Mouse (Mus musculus) ES-Bruce4 (cell line): ENCODE data around the gene Kif26b. TPM values are rescaled to one million over a fixed set of nuclear protein-coding genes. Genes with fewer than 3 reads are reported as not detected.

Experiments used
- H3K27ac ChIP-seq: 2 replicates; pipeline ENCODE4 v1.5.1; 2012; ENCODE audit warnings: low read length, inconsistent platforms; ENCODE audit not compliant: insufficient read depth
- H3K27me3 ChIP-seq: 2 replicates; pipeline ENCODE4 v1.6.1; 2012; ENCODE audit warnings: mild to moderate bottlenecking, low read length, inconsistent platforms; ENCODE audit not compliant: control insufficient read depth, poor library complexity, insufficient read depth, severe bottlenecking
- H3K36me3 ChIP-seq: 2 replicates; pipeline ENCODE4 v1.6.1; 2012; ENCODE audit warnings: inconsistent platforms, mild to moderate bottlenecking, low read length, moderate library complexity; ENCODE audit not compliant: control insufficient read depth, poor library complexity, insufficient read depth, severe bottlenecking
- H3K4me1 ChIP-seq: one replicate; pipeline ENCODE4 v1.8.1; 2011; ENCODE audit warnings: low read length; ENCODE audit not compliant: control insufficient read depth, insufficient read depth
- H3K4me3 ChIP-seq: 2 replicates; pipeline ENCODE4 v1.5.1; 2011; ENCODE audit warnings: low read depth, mild to moderate bottlenecking, low read length
- H3K9ac ChIP-seq: 2 replicates; pipeline ENCODE4 v1.6.1; 2012; ENCODE audit warnings: low read depth, mild to moderate bottlenecking, inconsistent platforms; ENCODE audit not compliant: poor library complexity, severe bottlenecking
- H3K9me3 ChIP-seq: replicated peaks from 2 replicates; pipeline ENCODE4 v1.6.1; 2012; ENCODE audit warnings: mild to moderate bottlenecking, low read length, inconsistent platforms; ENCODE audit not compliant: control insufficient read depth, poor library complexity, insufficient read depth, severe bottlenecking
- CTCF ChIP-seq: IDR thresholded peaks from one replicate; pipeline ENCODE4 v1.8.1; 2011; ENCODE audit warnings: low read depth, low read length
- EP300 ChIP-seq: IDR thresholded peaks from 2 replicates; pipeline ENCODE4 v1.6.1; 2011; ENCODE audit warnings: low read depth, low read length; ENCODE audit not compliant: insufficient read depth
- POLR2A ChIP-seq: IDR thresholded peaks from one replicate; pipeline ENCODE4 v1.8.1; 2011; ENCODE audit warnings: low read length; ENCODE audit not compliant: insufficient read depth
- polyA plus RNA-seq: library from polyadenylated mRNA; stranded (reverse); fragments of >200 nt; gene quantifications from 2 replicates; pipeline ENCODE4 v1.2.4, GENCODE M21; 2011; ENCODE audit warnings: low read depth; ENCODE audit not compliant: missing spikeins, insufficient read depth, insufficient read length

Gene Kif26b
- polyA plus RNA-seq, 1 experiment: 0.31 TPM

DNA sequence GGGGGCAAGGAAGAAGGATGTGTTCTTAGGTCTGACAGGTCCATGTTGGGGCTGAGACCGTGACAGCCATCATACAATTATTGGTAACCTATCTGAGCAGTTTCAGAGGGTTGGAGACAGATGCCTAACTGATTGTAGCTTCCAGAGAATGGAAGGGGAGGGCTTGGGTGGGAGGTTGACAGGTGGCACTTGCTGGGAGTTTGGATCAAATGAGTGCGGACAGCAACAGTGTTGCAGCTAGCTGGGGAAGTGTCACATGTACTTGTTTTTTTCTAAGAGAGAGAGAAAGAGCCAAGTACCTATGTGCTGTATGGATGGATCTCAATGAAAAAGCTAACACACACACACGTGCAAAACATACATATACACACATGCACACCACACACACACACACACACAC lies 291.2 kb downstream of the Kif26b start:
- no peaks in the 10 kb centered on the region for H3K27me3 ChIP-seq
- no peaks in the 10 kb centered on the region for H3K4me1 ChIP-seq
- no peak overlapping the region for H3K4me3 ChIP-seq
- H3K36me3 ChIP-seq: no peaks in the 10 kb centered on the region
- H3K9me3 ChIP-seq: no peaks in the 10 kb centered on the region
- TF ChIP-seq EP300 (no peak), CTCF (no peak), POLR2A (no peak)
- H3K9ac ChIP-seq: no peak overlapping the region
- no peak overlapping the region for H3K27ac ChIP-seq

- no peaks in the 10 kb centered on the region for H3K36me3 ChIP-seq
- H3K9me3 ChIP-seq: no peaks in the 10 kb centered on the region
- no peak for TF ChIP-seq CTCF
- TF ChIP-seq POLR2A: no peak
- TF ChIP-seq EP300: no peak
- no peak overlapping the region for H3K27ac ChIP-seq
- H3K4me1 ChIP-seq: no peaks in the 10 kb centered on the region
- H3K4me3 ChIP-seq: no peak overlapping the region
- no peaks in the 10 kb centered on the region for H3K27me3 ChIP-seq
- no peak overlapping the region for H3K9ac ChIP-seq
Measured at GRCm38 (mm10) chr1:178820556-178821435, 291.9 kb downstream of the Kif26b start.

GRCm38 (mm10) chr1:178824871-178825270 lies 295.9 kb downstream of the Kif26b start:
- TF ChIP-seq EP300 (no peak), CTCF (no peak), POLR2A (no peak)
- no peaks in the 10 kb centered on the region for H3K27me3 ChIP-seq
- no peaks in the 10 kb centered on the region for H3K9me3 ChIP-seq
- no peak overlapping the region for H3K4me3 ChIP-seq
- no peak overlapping the region for H3K27ac ChIP-seq
- no peak overlapping the region for H3K9ac ChIP-seq
- no peaks in the 10 kb centered on the region for H3K4me1 ChIP-seq
- no peaks in the 10 kb centered on the region for H3K36me3 ChIP-seq

GRCm38 (mm10) chr1:178827223-178827622 lies 298.3 kb downstream of the Kif26b start:
- TF ChIP-seq EP300 (no peak), CTCF (no peak), POLR2A (no peak)
- no peaks in the 10 kb centered on the region for H3K4me1 ChIP-seq
- H3K9ac ChIP-seq: no peak overlapping the region
- H3K27me3 ChIP-seq: no peaks in the 10 kb centered on the region
- no peak overlapping the region for H3K27ac ChIP-seq
- no peak overlapping the region for H3K4me3 ChIP-seq
- no peaks in the 10 kb centered on the region for H3K9me3 ChIP-seq
- no peaks in the 10 kb centered on the region for H3K36me3 ChIP-seq

- no peaks in the 10 kb centered on the region for H3K27me3 ChIP-seq
- no peak overlapping the region for H3K4me3 ChIP-seq
- TF ChIP-seq CTCF: no peak
- no peak for TF ChIP-seq EP300
- no peak for TF ChIP-seq POLR2A
- no peak overlapping the region for H3K27ac ChIP-seq
- no peaks in the 10 kb centered on the region for H3K36me3 ChIP-seq
- no peaks in the 10 kb centered on the region for H3K9me3 ChIP-seq
- H3K4me1 ChIP-seq: no peaks in the 10 kb centered on the region
- H3K9ac ChIP-seq: no peak overlapping the region
Measured at GRCm38 (mm10) chr1:178829456-178829855, 300.5 kb downstream of the Kif26b start.

DNA sequence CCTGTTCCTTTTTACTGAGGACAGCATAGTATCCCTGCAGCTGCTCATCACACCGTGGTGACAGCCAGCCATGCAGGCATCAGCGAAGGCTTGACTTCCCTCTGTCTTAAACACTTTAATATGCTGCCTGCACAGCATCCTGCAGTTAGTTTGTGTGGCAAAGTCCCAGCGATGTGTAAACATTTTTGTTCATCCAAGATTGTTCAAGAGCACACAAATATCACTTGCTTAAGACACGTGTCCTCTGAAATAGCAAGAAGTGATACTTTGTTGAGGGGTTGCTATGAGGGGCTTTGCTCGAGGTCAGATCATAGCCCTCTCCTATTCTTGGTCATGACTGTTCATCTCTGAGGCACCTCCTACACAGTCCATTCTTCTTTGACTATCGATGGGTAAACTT lies 303.6 kb downstream of the Kif26b start:
- Histone ChIP-seq H3K9me3 (no peaks in the 10 kb centered on the region), H3K4me3 (no peak overlapping the region)

More for the DNA sequence above, 303.6 kb downstream of the Kif26b start:
- no peak overlapping the region for H3K9ac ChIP-seq
- no peaks in the 10 kb centered on the region for H3K4me1 ChIP-seq
- H3K36me3 ChIP-seq: no peaks in the 10 kb centered on the region
- no peak overlapping the region for H3K27ac ChIP-seq
- H3K27me3 ChIP-seq: no peaks in the 10 kb centered on the region
- TF ChIP-seq EP300 (no peak), POLR2A (no peak), CTCF (no peak)
